21 mouse cellular contexts compared by ENCODE assay signal in genomic region chr16:32477315-32477714, GRCm38 (mm10). TPM values are rescaled to one million over a fixed set of nuclear protein-coding genes. Genes with fewer than 3 reads are reported as not detected.
"Had no signal": no experiment of that assay in that cellular context is flagged by ENCODE, and none has a peak within 500 bp of the region (broad histone marks: within the 10 kb centered on the region; RNA-seq: fewer than 3 reads in every experiment).

No protein-coding gene starts in this region.

- H3K9ac ChIP-seq: kidney, embryonic 15.5 days; limb, embryonic 12.5 days; liver, embryonic 13.5 days; liver, postnatal 0 days; lung, embryonic 15.5 days; midbrain, embryonic 15.5 days; neural tube, embryonic 12.5 days had no signal

- H3K9me3 ChIP-seq: kidney, embryonic 15.5 days; limb, embryonic 12.5 days; liver, embryonic 13.5 days; lung, embryonic 15.5 days; megakaryocyte, embryonic 14.5 days; midbrain, embryonic 15.5 days; neural tube, embryonic 12.5 days had no signal

- H3K27me3 ChIP-seq: kidney, embryonic 15.5 days; limb, embryonic 12.5 days; liver, embryonic 13.5 days; lung, embryonic 15.5 days; midbrain, embryonic 15.5 days; neural tube, embryonic 12.5 days had no signal

- ATAC-seq: liver, postnatal 0 days; midbrain, embryonic 15.5 days had no signal

- H3K4me2 ChIP-seq: kidney, embryonic 15.5 days; limb, embryonic 12.5 days; liver, embryonic 13.5 days; lung, embryonic 15.5 days; midbrain, embryonic 11.5 days; midbrain, embryonic 15.5 days; neural tube, embryonic 12.5 days had no signal

- H3K27ac ChIP-seq: kidney, embryonic 15.5 days; layer of hippocampus, adult 2 months; limb, embryonic 12.5 days; liver, embryonic 13.5 days; lung, embryonic 15.5 days; macrophage; midbrain, embryonic 15.5 days; neural tube, embryonic 12.5 days; stomach, postnatal 0 days had no signal

- H3K4me1 ChIP-seq: kidney, embryonic 15.5 days; lung, embryonic 15.5 days; midbrain, embryonic 15.5 days; neural tube, embryonic 12.5 days had no signal

- DNase-seq: kidney, postnatal 14 days; liver; liver, embryonic 13.5 days; liver, postnatal 0 days; lung, postnatal 14 days; retina, postnatal 1 day; thymus, postnatal 4 days had no signal

- H3K4me3 ChIP-seq: kidney, embryonic 15.5 days; layer of hippocampus, adult 2 months; limb, embryonic 12.5 days; liver, embryonic 13.5 days; lung, embryonic 15.5 days; megakaryocyte, embryonic 14.5 days; midbrain, embryonic 15.5 days; neural tube, embryonic 12.5 days had no signal

RNA-seq across cellular contexts. Expression of gene Slc51a, which starts 10.4 kb away (rescaled TPM):
- total RNA-seq: layer of hippocampus, adult 2 months; layer of hippocampus, postnatal 10 days; left cerebral cortex, postnatal 36 days; neutrophil, adult 5-6 weeks had no signal

RNA-seq across cellular contexts. Expression of gene Zdhhc19, which starts 18.8 kb away (rescaled TPM):
- total RNA-seq: layer of hippocampus, adult 2 months; layer of hippocampus, postnatal 10 days; left cerebral cortex, postnatal 36 days; monocyte, adult 5-6 weeks; neutrophil, adult 5-6 weeks had no signal
- polyA plus RNA-seq: kidney, embryonic 15.5 days; limb, embryonic 12.5 days; liver, embryonic 13.5 days; liver, postnatal 0 days; lung, embryonic 15.5 days; macrophage; midbrain, embryonic 11.5 days; midbrain, embryonic 15.5 days; neural tube, embryonic 12.5 days; stomach, postnatal 0 days had no signal
